Mouse (Mus musculus) CD4-positive helper T cell, adult 2 months (primary cell): ENCODE results near the gene Cpd.
A peak's percentile ranks its signal among the peaks of the same experiment; 100 is the strongest.

ENCODE experiments used
- DNase-seq: peaks from one replicate; pipeline ENCODE4 v3.0.0-alpha.2; 2012; ENCODE audit warnings: low read depth, missing footprints, low spot score

The Cpd gene

DNA sequence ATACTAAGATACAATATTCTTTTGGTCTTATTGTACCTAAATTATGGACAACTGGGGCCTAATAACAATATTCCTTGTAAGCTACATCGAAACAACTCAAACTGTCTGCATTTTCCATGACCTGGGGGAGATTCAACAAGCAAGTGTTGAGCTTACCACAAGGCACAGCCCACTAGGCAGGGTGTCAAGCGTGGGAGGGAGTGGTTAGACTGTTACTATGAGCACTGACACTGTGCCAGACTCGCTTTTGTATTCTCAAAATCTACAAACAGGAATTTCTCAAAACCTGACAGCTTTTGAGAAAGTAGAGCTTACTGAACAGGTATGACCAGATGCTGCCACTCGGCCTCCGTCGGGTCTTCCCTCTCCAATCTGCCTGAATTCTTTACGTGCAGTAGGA is 55.5 kb downstream of the Cpd start:
- DNase-seq = peak; percentile 53

DNA sequence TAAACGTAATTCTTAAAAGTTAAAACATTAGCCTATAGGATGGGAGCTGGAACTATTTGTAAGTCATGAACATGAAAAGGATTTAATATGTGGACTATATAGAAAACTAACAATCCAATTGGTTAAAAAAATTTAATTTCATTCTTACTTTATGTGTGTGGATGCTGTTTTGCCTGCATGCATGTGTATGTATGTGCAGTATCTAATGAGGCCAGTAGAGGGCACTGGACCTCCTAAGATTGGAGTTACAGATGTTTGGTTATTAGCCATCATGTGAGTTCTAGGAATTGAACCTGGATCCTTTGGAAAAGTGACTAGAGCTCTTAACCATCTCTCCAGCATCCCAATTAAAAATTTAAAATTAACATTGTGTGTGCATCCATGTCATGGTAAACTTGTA is 57.6 kb downstream of the Cpd start:
- peak; percentile 63 for DNase-seq

DNA sequence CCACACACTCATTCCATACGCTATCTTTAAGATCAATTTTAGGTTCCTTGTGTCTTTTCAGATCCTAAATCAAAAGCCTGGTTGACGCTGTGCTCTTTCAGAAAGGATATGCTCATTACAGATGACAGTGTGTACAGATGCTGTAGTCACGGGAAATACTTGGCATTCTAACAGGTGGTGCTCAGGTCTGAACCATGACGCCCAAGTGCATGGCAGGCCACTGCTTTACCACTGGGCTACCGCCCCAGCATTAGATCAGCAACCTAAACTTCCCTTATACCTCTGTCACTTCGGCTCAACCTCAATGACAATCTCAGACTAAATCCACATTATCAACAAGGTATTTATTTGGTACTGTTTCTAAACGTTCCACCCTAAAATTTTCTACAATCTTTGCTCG is 71.3 kb downstream of the Cpd start:
- DNase-seq = no peak

DNA sequence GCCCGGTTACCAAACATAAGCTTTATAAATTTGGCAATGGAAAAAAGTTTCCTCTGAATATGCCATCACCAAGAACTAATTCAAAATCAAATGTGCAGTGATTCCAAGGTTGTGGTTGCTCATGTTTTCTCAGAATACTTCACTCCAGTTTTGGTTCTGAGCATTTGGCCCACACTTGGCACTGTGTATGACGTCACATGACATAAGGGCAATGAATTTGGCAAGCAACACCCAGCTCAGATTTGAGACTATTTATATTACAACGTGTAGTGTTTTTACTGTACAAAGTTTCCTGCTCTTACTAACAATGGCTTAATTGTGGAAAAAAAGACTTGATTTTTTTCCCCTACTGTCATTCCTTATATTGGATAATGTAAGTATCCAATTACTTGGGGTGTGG is 73.0 kb downstream of the Cpd start:
- DNase-seq = no peak

DNA sequence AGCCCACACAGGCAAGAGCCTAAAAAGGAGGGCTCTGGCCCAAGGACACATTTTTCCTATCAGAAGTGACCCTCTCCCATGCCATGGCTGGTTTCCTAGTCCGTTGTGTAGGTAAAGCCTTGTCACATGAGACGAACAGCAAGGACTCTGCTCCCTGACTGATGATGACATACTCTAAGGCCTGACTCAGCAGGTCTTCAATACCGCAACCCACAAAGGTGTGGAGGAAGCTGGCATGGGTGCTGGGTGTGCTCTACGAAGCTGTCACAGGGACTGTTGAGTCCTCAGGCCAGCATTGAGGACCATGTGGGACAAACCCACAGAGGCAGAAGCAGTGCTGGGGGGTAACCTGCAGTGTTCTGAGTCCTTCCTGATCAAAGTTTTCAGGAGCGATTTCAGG is 76.3 kb downstream of the Cpd start:
- DNase-seq = no peak

DNA sequence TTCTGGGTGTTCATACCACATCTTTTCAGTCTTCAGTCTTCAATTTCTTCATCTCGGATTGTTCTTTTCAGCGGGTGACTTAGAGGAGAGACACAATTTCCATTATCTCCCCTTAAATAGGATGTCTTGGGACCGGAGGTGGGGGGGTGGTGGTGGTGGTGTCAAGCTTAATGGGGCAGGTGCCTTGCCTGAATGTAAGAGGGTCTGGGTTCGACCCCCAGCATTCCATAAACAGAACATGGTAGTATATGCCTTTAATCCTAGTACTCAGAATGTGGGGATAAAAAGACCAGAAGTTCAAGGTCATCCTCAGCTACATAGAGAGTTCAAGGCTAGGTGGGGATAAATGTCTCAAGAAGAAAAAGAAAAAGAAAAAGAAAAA is 83.1 kb downstream of the Cpd start:
- no peak for DNase-seq

DNA sequence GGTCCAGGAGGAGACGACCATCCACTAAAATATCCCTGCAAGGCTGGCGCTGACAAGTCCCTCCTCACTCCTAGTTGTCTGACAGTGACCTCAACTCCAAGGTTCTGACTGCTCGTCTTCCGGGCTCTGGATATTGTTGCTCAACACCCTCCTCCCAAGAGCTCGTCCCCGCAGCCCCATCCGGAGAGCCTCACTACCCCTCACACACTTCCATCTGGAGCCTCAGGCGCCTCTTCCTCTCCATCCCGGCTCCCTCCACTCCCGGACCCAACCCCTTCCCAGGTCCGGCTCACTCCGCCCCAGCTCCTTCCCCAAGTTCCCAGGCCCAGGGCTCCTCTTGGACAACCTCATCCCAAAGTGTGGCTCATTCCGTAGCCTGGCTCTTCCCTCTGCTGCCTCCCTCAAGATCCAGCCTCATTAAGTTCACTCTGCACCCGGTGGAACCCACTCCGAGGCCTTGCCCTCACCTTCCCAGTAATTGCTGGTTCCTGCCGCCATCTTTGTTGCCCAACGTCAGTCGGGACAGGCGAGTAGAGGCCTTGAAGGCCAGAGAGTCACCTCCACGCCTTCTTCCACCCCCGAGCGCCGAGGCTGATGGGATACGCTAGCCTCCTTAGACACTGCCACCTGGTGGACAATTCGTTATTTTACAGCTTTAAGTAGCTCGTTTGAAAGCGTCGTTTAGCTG is 83.6 kb downstream of the Cpd start, which contains the start of gene Gosr1:
TSS of gene Gosr1 (minus strand) at position 527 of the 688 bp plus-strand sequence.
- DNase-seq = peak; percentile 95

DNA sequence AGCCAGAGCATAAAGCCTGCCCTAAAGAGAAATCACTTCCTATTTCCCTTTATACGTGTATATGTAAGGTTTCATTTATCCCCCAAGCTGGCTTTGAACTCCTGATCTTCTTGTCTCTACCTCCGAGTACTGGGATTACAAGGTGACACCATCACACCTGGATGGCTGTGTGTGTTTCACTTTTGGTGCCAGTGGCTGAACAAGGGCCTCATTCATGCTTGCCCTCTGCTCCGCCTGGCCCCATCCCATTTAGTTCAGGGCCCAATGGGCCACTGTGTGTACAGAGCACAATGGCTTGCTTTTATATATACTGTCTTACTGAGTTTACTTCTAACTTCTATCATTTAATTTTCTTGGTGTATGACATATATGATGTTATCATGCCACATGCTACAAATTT is 94.5 kb downstream of the Cpd start:
- DNase-seq = no peak

DNA sequence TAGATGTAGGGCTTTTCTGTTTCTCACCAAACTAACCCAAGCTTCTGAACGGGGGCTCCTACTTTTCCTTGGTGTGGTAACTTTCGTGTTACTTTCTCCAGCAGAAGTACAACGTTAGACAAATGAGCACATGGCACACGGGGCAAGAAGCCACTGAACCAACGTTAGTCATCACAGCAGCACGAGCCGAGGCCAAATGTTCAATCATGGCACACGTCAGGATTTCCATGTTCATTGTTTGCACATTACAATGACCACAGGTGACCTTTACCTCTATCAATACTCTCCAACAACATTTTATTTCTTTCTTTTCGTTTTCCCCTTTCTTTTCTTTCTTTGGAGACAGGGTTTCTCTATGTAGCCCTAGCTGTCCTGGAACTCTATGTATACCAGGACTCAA is 98.0 kb downstream of the Cpd start:
- DNase-seq = no peak

DNA sequence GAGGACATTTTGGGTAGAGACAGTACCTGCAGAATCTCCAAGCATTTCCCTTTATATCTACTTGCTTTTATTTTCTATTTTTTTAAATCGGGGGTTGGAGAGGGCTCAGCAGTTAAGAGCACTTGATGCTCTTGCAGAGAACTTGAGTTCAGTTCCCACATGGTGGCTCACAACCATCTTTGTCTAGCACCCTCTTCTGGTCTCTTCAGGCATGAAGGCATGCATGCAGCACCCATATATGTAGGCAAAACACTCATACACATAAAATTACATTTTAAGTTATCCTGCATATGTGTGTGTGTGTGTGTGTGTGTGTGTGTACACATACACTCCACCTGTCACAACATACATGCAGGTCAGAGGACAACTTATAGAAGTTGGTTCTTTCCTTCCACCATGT is 100.9 kb downstream of the Cpd start:
- DNase-seq = peak; percentile 36

DNA sequence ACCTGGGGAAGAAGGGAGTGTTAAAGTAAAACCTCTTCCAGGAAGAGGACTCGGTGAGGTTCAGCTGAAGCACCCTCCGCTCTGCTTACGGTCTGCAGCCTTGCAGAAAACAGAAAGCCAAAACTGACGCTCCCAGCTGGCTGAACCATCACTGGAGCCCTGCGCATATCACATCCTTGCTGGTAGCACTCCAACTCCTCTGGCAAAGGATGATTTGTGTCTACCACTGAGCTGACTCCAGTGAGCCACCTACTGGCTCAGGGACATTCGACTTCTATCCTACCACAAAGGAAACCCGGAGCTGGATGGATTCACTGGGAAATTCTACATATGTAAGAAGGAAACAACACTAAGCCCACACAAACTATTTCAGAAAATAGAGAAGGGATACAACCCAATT is 102.3 kb downstream of the Cpd start:
- no peak for DNase-seq

DNA sequence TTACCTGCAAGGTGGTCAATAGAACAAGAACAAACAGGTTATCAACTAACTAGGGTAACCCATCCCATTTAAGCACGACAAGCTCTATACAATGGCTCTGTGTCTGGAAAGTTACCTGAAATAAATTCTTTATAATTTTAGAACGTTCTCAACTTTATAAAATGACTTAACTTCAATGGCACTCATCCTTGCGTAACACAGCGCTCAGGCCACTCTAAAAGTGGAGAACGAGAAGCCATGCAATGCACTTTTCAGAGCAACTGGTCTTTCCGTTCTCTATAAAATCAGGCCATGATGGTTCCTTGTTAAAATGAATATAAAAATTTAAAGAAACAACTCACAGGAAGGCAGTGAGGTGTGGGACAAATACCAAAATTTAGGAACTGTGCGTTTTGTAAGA is 104.3 kb downstream of the Cpd start:
- no peak for DNase-seq

DNA sequence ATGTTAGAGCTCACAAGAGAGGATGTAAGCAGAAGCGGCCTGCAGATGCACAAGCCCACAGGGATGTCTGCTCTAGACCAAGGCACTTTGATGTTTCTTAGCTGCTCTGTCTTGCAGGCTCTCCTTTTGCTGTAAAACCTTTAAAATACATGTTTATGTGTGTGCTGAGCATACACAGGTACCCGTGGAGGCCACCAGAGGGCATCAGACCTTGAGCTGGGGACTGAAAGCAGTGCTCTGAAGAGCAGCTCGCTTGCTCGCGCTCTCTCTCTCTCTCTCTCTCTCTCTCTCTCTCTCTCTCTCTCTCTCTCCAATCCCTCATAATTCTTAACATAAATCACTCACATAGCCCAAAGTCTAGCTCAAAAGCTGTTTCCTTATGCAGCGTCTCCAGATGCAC is 107.7 kb downstream of the Cpd start:
- peak; percentile 66 for DNase-seq

DNA sequence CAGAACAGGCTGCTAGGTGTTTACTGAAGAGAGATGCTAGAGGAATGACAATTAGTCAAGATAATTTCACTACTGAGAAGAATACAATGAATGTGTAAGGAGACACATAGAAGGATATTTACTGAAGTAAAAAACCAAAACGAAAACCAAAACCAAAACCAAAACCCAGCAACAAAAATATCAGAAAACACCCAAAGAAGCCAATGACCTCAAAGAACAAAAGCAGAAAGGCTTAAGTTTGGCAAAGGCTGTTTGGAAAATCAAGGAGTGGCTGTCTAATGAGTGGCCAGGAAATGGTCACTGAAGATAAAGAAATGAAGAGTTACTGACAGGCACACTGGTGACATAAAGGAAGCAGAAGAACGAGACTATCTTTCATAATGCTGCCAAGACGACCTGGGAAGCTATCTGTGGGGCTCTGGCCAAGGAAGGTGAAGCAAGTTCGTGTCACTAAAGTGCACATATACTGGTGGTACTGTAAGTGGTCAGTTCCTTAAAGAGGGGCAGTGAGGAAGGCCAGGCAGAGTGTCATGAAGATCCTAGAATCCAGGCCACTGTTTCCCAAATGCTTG is 111.0 kb downstream of the Cpd start:
- peak; percentile 61 for DNase-seq

DNA sequence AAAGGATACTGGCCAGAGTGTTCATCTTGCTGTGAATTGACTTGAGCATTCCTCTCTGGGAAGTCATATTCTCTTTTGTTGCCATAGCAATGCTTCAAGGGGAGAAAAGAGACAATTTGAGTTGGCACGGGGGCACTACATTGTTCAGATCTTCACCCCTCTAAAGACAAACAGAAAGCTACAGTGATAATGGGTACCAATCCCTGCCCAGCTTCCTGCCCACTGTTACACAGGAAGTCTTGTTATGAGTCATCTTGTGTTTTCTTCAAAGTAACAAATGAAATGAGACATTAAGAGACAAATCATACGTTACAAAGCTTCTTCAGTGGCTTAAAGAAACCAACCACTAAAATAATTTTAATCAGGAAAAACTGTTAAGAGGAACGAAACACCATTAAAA is 112.3 kb downstream of the Cpd start:
- DNase-seq = peak; percentile 85

DNA sequence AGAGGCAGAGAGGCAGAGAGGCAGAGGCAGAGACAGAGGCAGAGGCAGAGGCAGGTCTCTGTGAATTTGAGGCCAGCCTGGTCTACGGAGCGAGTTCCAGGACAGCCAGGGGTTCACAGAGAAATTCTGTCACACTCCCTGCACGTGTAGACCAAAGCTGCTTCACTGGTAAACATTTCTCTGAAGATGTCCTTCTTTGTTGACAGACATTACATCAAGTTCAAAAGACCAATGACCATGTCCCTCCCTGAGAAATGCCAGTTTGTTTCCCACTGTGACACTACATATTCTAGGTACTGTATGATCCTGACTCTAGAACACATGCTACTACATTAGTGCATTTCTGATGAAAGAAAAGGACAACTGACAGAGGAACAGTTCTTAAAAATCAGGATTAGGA is 116.2 kb downstream of the Cpd start:
- DNase-seq = no peak
